Mouse (Mus musculus): ENCODE data around the gene Olfr870. TPM values are rescaled to one million over a fixed set of nuclear protein-coding genes. Genes with fewer than 3 reads are reported as not detected.
"Not testable (repeated sequence)": the region's sequence is repeated elsewhere in the genome, so short reads cannot be mapped to it uniquely, and the experiment has no call there.

Olfr870 gene
- not detected in 2 replicates for polyA plus RNA-seq (2016; fragmentation: Nextera tagmentation; extraction: Ambion mirVana)

DNA sequence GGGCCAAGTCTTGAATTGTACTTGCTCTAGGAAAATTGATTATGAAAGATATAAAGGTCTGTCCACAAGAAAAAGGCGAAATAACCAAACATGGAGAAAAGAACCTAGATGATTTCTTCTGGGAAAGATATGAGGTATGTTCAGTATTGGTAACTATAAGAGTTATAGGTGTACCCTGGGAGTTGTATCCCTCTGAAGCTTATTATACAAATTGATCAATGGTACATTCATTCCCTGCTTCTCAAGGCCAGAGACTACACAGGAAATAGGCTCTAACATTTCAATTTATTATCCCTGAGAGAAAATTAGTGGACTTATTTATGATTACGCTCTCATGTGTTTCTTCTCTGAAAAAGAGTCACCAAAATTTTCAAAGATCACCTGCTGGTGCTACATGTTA lies at the start of gene Olfr870:
TSS of gene Olfr870 (minus strand) at position 101 of the 400 bp plus-strand sequence.
- Histone ChIP-seq H3K4me1 (replicated peaks) (no peaks in the 10 kb centered on the region), H3K9me3 (peaks cover 32% of the 10 kb centered on the region), H3K27ac (no peak within 1 kb of the TSS), H3K36me3 (no peaks in the 10 kb centered on the region), H3K27me3 (ENCODE audit: insufficient read depth, poor library complexity, severe bottlenecking) (no peaks in the 10 kb centered on the region), H3K4me3 (no peak within 1 kb of the TSS)
- WGBS: 79% methylated on average over 2 of the region's 2 CpGs
- no peak for DNase-seq (ENCODE audit: low spot score)

GRCm38 (mm10) chr9:20211907-20212306 lies 38.0 kb upstream of the Olfr870 start, which contains the start of gene Olfr871:
Gene Olfr871, plus strand, starts transcription at chr9:20212207.
- no peaks in the 10 kb centered on the region for H3K27me3 ChIP-seq (ENCODE audit: insufficient read depth, poor library complexity, severe bottlenecking)
- H3K27ac ChIP-seq: no peak within 1 kb of the TSS
- H3K4me3 ChIP-seq: no peak within 1 kb of the TSS
- H3K4me1 ChIP-seq (replicated peaks): no peaks in the 10 kb centered on the region
- H3K9me3 ChIP-seq: peaks cover 13% of the 10 kb centered on the region
- no peak for DNase-seq (ENCODE audit: low spot score)
- H3K36me3 ChIP-seq: no peaks in the 10 kb centered on the region

DNA sequence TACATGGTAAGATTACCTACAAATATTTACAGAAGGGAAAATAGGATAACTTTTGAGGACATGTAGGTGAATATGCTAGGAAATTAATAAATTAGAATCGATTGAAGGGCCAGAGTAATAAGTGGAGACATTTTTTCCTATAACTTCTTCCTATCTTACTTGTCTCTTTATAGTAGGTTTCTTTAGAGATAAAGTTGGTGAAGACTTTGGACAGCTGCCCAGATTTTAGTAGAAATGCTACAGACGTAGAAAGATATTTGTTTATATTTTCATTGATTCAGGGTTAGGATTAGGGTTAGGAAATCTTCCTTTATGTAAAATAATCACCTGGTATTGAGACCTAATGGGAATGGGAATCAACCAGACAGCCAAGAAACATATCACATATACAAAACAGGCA lies 37.6 kb upstream of the Olfr870 start:
- DNase-seq (ENCODE audit: low spot score): no peak
- Histone ChIP-seq H3K4me3 (no peak overlapping the region), H3K36me3 (no peaks in the 10 kb centered on the region)

GRCm38 (mm10) chr9:20210812-20211211 lies 37.0 kb upstream of the Olfr870 start:
- 68% methylated on average over 1 of the region's 1 CpGs for WGBS
- no peaks in the 10 kb centered on the region for H3K27me3 ChIP-seq (ENCODE audit: insufficient read depth, poor library complexity, severe bottlenecking)
- H3K9me3 ChIP-seq: peaks cover 12% of the 10 kb centered on the region; the same call in 1 of the 2 replicates
- no peaks in the 10 kb centered on the region for H3K36me3 ChIP-seq
- H3K4me3 ChIP-seq: no peak overlapping the region
- no peak for DNase-seq (ENCODE audit: low spot score)
- H3K4me1 ChIP-seq (replicated peaks): no peaks in the 10 kb centered on the region
- H3K27ac ChIP-seq: no peak overlapping the region

More for the DNA sequence above, 37.6 kb upstream of the Olfr870 start:
- no peaks in the 10 kb centered on the region for H3K27me3 ChIP-seq (ENCODE audit: insufficient read depth, poor library complexity, severe bottlenecking)
- no peak overlapping the region for H3K27ac ChIP-seq
- H3K4me1 ChIP-seq (replicated peaks): no peaks in the 10 kb centered on the region
- peaks cover 13% of the 10 kb centered on the region for H3K9me3 ChIP-seq
- 80% methylated on average over 2 of the region's 2 CpGs for WGBS

DNA sequence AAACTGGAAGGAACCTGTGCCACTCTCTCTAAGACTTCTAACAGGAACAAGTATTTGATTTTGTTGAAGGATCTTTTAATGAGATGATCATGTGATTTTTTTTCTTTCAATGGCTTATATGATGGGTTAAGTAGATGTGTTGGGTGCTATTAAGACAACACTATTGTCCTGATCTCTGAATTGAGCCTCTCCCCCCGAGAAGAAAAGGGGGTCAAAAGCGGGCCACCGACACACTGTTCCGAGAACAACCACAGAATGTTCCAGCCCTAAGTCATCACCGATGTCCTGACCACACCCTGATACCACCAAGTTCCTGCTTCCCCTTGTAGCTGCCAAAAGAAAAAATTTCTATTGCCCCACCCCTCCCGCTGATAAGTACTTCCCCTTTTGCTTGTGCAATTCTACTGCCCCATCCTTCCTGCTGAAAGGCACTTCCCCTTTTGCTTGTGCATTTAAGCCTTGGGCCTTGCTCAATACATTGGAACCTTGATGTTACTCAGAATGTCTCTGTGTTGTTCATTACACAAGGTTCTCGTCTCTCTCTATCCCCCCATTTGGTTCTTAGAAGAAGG lies 29.6 kb upstream of the Olfr870 start:
- H3K27me3 ChIP-seq (ENCODE audit: insufficient read depth, poor library complexity, severe bottlenecking); DNase-seq (ENCODE audit: low spot score); H3K4me1 ChIP-seq (replicated peaks); H3K27ac ChIP-seq; H3K4me3 ChIP-seq; H3K36me3 ChIP-seq: not testable (repeated sequence)
- H3K9me3 ChIP-seq: peaks cover 24% of the 10 kb centered on the region; the same call in 1 of the 2 replicates
- WGBS: 90% methylated on average over 7 of the region's 7 CpGs

DNA sequence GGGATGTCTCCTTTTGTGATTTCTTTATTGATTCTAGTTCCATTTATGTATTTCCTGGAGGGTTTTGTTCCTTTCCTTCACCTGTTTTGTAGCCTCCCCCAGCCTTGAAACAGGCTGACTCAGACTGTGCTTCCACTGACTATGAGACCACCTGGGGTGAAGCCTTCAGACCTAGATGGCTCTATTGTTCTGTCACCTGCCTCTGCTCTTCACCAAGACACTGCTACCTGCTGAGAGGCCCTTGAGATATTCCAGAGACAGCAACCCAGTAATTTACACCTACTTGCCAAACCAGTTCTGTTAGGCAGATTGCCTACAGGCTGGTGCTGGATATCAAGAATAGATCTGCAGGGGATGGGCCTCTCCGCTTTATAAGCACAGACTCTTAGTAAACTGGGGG lies 28.3 kb upstream of the Olfr870 start:
- no peaks in the 10 kb centered on the region for H3K36me3 ChIP-seq
- no peak for DNase-seq (ENCODE audit: low spot score)
- peaks cover 25% of the 10 kb centered on the region; the same call in 1 of the 2 replicates for H3K9me3 ChIP-seq
- no peak overlapping the region for H3K27ac ChIP-seq
- no peaks in the 10 kb centered on the region for H3K27me3 ChIP-seq (ENCODE audit: insufficient read depth, poor library complexity, severe bottlenecking)
- no peaks in the 10 kb centered on the region for H3K4me1 ChIP-seq (replicated peaks)
- 79% methylated on average over 1 of the region's 1 CpGs for WGBS
- H3K4me3 ChIP-seq: no peak overlapping the region

DNA sequence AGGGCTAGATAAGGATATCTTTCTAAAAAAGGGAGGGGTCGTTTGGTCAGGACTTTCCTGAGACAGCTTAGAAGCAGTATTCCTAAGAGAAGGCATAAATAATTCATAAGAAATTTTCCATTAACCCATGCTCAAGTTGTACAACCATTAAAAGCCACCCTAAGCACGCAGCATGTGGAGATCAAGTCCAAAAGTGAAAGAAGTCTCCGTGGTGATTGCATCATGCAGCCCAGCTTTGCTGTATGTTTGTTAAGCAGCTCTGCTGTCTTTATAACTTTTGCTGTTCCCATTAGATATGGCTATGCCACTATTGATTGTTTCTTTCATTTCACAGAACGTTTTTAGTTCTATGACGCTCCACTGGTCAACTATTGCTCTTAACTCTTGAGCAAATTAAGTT lies 5.6 kb upstream of the Olfr870 start:
- H3K36me3 ChIP-seq: no peaks in the 10 kb centered on the region
- no peaks in the 10 kb centered on the region for H3K27me3 ChIP-seq (ENCODE audit: insufficient read depth, poor library complexity, severe bottlenecking)
- H3K4me3 ChIP-seq: no peak overlapping the region
- 77% methylated on average over 5 of the region's 5 CpGs for WGBS
- H3K27ac ChIP-seq: no peak overlapping the region
- H3K4me1 ChIP-seq (replicated peaks): no peaks in the 10 kb centered on the region
- H3K9me3 ChIP-seq: peaks cover 62% of the 10 kb centered on the region
- DNase-seq (ENCODE audit: low spot score): no peak

DNA sequence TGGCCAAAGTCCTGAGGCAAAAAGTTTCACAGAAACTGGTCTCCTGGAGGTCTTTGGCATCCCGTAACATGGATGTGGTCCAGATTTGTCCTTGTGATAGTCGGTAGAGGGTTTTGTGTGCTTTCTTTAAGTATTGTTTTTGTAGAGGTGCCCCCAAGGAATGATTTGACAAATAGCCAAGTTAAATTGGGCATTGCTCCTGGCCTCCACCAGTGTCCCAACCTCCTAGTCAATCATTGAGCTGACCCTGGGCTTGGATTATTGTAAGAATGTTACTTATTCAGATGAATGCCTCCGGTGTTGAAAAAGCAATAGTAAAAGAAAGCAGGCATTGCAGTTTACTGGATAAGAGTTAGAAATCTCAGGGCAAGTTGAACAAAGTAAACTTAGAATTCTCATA lies 24.2 kb downstream of the Olfr870 start:
- 88% methylated on average over 3 of the region's 3 CpGs for WGBS
- Histone ChIP-seq H3K4me1 (replicated peaks) (no peaks in the 10 kb centered on the region), H3K4me3 (no peak overlapping the region), H3K9me3 (peaks cover 54% of the 10 kb centered on the region), H3K36me3 (no peaks in the 10 kb centered on the region), H3K27ac (no peak overlapping the region), H3K27me3 (ENCODE audit: insufficient read depth, poor library complexity, severe bottlenecking) (no peaks in the 10 kb centered on the region)
- DNase-seq (ENCODE audit: low spot score): no peak

DNA sequence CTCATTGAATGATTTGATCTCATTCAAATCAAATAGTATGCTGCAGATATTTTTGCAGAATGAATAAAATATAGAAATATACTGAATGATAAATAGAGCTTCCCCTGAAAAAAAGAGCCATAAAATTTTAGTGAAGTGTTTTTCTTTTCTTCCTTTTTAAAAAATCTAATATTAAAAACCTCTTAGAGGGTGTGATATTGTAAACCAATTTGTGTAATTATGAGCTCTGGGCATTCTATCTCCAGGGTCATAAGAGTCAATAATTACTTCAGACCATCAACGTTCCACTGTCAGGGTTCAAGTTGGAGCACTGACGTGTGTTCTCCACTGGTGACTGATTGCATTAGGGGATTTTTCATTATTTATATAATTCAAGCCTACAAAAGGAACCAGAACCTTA lies 45.1 kb downstream of the Olfr870 start, which contains the start of gene Olfr869:
TSS of gene Olfr869 (plus strand) at position 301 of the 400 bp plus-strand sequence.
- no peak within 1 kb of the TSS for H3K4me3 ChIP-seq
- DNase-seq (ENCODE audit: low spot score): no peak
- H3K36me3 ChIP-seq: no peaks in the 10 kb centered on the region
- peaks cover 3% of the 10 kb centered on the region; the same call in 1 of the 2 replicates for H3K9me3 ChIP-seq
- H3K27ac ChIP-seq: no peak within 1 kb of the TSS
- WGBS: 87% methylated on average over 2 of the region's 2 CpGs
- H3K27me3 ChIP-seq (ENCODE audit: insufficient read depth, poor library complexity, severe bottlenecking): no peaks in the 10 kb centered on the region
- no peaks in the 10 kb centered on the region for H3K4me1 ChIP-seq (replicated peaks)

Other genes with a start within 250 kb of the Olfr870 start
- not detected in 2 replicates for gene Olfr866, start 146.0 kb downstream of the Olfr870 start, polyA plus RNA-seq (2016; fragmentation: Nextera tagmentation; extraction: Ambion mirVana)
- not detected in 2 replicates for gene Olfr867, start 116.5 kb downstream of the Olfr870 start, polyA plus RNA-seq (2016; fragmentation: Nextera tagmentation; extraction: Ambion mirVana)
- not detected in 2 replicates for gene Olfr868, start 75.4 kb downstream of the Olfr870 start, polyA plus RNA-seq (2016; fragmentation: Nextera tagmentation; extraction: Ambion mirVana)
- not detected in 2 replicates for gene Olfr869, start 45.0 kb downstream of the Olfr870 start, polyA plus RNA-seq (2016; fragmentation: Nextera tagmentation; extraction: Ambion mirVana)
- not detected in 2 replicates for gene Olfr871, start 38.1 kb upstream of the Olfr870 start, polyA plus RNA-seq (2016; fragmentation: Nextera tagmentation; extraction: Ambion mirVana)
- not detected in 2 replicates for gene Olfr872, start 63.1 kb upstream of the Olfr870 start, polyA plus RNA-seq (2016; fragmentation: Nextera tagmentation; extraction: Ambion mirVana)
- not detected in 2 replicates for gene Olfr39, start 108.3 kb upstream of the Olfr870 start, polyA plus RNA-seq (2016; fragmentation: Nextera tagmentation; extraction: Ambion mirVana)
- not detected in 2 replicates for gene Olfr873, start 124.5 kb upstream of the Olfr870 start, polyA plus RNA-seq (2016; fragmentation: Nextera tagmentation; extraction: Ambion mirVana)
- not detected in 2 replicates for gene Olfr18, start 162.0 kb upstream of the Olfr870 start, polyA plus RNA-seq (2016; fragmentation: Nextera tagmentation; extraction: Ambion mirVana)
- 30.8 and 36.7 TPM in 2 replicates for gene Zfp560, start 211.1 kb upstream of the Olfr870 start, polyA plus RNA-seq (2016; fragmentation: Nextera tagmentation; extraction: Ambion mirVana)